Mouse (Mus musculus) megakaryocyte progenitor cell, adult 5-6 weeks (primary cell): ENCODE results near the gene Tmod3. TPM values are rescaled to one million over a fixed set of nuclear protein-coding genes. Genes with fewer than 3 reads are reported as not detected.

ENCODE experiments used
- ATAC-seq: replicated peaks from 2 replicates; pipeline ENCODE4 v1.8.0; 2016; ENCODE audit warnings: mild to moderate bottlenecking, moderate TSS enrichment, inconsistent platforms; ENCODE audit not compliant: poor library complexity
- total RNA-seq, 2 experiments: library from RNA; stranded (forward) in 1 of 2; stranded (reverse) in 1 of 2; fragments of 157-497, 149-512 nt in 1 of 2; fragments of 200-1000 nt in 1 of 2; gene quantifications; 2 replicates each; pipeline versions ENCODE4 v1.2.3 to v1.2.4; 2015 to 2017

Tmod3 gene
- total RNA-seq (2015) (55.9 and 61.1 TPM in 2 replicates), total RNA-seq (2017) (58.7 and 61.6 TPM in 2 replicates)

DNA sequence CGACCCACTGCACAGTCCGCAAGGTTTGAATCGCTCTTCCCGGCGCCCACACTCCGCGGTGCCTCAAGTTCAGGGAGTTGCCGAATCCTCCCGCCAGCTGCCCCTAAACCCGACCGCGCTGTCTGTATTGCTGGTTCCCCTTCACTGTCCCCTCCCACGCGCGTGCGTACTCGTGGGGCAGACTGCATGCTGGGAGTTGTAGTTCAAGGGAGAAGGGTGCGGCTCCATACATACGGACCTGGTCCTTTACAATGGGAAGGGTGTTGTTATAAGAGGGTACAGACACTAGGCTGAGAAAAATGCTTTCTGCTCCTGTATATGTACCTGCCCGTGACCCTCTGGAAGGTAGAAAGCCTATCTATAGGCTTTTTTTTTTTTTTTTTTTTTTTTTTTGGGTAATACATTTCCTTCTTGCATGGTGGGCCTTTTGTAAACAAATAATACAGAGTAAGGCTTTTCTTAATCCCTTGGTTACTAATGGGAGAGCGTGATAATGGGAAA, at the start of gene Tmod3:
Gene Tmod3 (minus strand): TSS at position 146 of the 501 bp plus-strand sequence.
- peak; percentile 83 for ATAC-seq

DNA sequence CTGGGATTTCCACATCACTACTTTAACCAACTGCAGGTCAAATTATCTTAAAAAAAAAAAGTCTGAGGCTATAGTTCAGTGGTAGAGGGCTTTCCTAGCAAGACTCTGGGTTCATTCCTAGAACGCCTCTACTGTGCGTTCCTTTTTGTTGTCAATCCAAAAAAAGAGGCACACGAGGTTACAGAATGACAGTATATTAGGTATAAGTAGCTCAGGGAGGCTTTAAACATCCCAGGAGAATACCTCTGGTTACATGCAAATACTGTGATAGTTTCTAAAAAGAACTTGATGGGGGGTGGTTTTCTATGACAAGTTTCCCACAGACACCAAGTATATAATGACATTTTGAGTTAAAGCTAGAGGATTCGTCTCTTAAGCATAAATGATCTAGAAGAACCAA, 48.0 kb upstream of the Tmod3 start:
- no peak for ATAC-seq

- ATAC-seq, result no peak
These were observed 42.1 kb upstream of the Tmod3 start for GRCm38 (mm10) chr9:75601510-75601909.

DNA sequence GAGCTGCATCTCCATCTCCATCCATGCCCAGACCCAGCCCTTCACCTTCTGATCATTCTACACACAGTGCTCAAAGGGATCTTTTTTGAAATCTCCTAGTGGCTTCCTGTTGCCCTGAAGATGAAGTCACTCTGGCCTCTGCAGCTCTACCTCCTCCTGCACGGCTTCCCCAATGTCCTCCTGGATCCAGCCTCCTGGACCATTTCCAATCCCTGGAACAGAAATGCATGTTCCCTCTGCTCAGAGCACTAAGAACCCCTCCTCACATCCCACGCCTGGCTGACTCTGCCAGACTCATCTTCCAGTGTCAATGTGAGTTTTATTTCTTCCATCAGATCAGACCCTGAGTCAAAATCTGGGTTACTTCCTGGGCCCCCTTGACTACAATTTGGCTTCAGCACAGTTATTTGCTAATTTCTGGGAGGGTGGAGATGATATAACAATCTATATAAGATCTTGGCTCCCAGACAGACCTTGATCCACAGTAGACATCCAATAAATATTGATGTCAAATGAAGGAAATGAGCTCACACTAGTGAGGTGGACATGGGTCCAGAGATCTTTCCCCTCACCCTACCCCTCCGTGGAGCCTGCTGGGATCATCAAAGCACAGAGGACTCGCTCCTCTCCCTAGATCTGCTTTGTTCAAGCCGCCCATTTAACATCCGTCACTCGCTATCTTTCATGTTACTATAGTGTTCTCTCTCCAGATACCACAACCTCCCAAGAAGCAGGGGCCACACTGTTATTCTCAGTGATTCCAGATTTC, 40.9 kb upstream of the Tmod3 start:
- no peak for ATAC-seq

DNA sequence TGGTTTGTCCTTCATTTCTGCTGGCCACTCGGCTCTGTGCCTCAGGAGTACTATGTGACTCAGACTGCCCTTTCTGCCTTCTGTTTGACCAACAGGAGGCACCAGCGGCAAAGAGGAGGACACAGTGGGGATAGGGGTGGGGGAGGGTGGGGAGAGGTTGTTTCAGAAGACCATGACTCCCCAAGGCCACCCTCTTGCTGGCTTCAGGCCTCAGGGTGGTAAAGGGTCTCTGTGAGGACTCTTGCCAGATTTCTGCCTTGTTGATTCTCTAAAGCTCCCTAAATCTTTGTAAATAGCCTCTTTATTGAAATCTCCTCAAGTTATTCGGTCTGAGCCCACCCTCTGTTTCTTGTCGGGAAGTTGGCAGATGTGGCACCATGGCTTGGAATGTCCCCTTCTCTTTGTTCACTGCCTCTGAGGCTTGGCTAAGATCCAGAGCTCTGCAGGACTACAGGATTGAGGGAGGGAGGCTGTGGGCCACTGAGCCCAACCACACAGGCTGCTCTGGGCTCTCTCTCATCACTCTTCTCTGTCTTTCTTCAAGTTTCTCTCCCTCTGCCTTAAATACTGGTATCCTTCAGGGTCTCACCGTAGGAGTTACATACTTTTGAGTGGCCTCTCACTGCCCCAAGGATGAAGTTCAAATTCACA, 39.9 kb upstream of the Tmod3 start:
- no peak for ATAC-seq

GRCm38 (mm10) chr9:75597596-75597995, 38.1 kb upstream of the Tmod3 start:
- no peak for ATAC-seq

GRCm38 (mm10) chr9:75597036-75597435, 37.6 kb upstream of the Tmod3 start:
- ATAC-seq, result no peak

DNA sequence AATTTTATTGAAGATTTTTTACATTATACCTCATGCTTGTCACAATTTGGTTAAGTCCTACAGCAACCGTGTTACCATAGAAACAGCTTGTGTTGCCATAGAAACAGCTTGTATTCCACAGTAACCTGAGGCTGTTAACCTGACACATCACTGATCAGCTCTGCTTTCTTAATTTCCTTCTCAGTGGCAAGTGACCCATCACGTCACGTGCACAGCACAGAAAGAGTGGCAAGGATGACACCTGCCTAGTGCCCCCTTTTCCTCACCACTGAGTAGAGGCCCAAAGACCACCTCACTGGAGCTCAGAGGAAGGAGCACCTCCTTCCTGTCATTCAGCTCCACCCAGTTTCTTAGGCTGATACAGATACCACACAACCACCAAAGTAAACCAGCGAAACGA, 34.0 kb upstream of the Tmod3 start:
- no peak for ATAC-seq

DNA sequence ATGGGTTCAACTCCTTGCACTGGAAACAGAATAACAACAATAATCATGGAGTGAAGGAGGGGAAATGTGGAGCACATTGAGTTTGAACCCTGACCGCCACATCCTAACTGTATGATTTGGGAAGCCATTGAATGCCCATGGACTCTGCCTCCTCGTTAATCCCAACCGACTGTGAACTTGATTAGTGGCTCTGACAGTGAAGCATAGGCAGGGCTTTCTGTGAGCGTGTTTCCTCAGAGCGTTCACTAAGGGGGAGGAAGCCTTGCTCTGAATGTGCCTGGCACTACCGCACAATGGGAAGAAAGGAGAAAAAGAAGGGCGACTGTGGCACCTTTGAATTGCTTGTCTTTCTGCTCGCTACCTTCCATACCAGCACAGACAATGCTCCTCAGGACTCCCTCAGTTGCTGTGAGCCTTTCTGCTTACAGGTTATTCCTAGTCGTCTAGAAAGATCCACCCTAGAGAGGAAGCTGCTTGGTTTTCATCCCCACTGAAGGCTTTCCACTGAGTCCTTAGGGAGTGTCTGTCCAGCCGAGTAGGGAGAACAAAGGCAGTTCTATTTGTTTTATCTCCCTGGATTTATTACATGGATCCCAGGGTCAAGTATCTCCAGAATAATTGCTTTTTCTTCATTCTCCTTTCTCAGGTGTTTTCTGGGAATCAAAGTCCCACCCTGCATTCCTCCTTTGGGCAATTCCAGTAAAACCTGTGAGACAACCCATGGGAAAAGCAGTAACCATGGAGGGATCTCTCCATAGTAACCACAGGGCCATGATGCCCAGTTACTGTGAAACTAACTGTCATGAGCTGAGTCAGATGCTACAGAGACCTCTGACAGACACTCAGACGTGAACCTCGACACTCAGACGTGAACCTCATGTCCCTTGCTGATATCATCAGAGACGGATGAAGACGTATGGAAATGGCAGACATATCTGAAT, 30.7 kb upstream of the Tmod3 start:
- ATAC-seq, result no peak

- peak; percentile 83 for ATAC-seq
These were observed 22.4 kb upstream of the Tmod3 start for GRCm38 (mm10) chr9:75581694-75582350.

DNA sequence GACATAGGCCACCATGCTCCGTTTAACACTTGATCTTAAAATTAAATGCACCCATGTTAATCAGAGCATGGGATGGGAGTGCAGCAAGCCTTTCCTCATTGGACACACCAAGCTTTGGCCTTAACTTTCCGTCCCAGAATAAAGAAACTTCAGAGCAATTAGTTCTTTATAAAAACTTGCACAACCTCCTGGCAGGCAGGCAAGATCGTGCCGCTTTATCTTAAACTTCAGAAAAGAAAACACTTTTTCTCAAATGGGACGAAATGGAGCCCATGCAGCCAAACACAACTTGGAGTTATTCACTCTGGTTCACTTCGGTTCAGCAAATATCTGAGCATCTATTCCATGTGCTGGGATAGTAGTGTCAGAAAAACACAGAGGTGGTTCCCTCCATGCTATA, 19.9 kb upstream of the Tmod3 start:
- no peak for ATAC-seq

DNA sequence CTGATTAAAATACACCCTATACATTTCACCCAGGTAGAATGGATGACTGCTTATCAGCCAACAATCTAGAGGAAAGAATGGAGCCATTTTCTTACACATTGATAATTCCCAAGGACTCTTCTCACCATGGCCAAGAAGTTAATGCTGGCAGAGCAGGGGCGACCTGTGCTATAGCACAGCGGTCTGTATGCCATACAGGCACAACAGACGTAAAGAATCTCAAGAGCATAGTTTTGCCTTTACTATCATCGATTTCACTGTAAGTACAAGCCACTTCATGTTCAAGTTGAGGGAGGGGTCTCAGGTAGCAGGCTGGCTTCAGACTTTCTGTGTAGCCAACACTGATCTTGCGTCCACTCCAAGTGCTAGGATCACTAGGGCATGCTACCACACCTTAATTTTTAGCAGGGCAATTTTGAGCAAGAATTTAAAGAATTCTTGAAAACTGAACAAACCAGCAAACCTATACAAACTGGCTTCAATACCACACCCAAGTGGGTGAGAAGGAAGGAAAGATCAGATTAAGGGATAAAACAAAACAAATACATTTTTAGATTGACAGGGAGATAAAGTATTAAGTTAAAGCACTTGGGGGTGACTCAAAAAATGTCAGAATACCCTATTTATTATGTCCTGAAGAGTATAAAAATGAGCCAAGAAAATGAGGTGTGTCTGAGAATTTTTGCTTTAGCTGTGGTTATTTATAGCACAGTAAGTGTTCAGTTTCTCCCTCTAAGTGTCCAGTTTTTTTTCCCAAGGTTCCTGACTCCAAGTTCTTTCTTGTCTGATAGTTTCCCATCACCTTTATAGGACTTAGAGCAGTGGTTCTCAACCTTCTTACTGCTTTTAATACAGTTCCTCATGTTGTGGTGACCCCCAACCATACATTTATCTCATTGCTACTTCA, 11.8 kb upstream of the Tmod3 start:
- no peak for ATAC-seq

DNA sequence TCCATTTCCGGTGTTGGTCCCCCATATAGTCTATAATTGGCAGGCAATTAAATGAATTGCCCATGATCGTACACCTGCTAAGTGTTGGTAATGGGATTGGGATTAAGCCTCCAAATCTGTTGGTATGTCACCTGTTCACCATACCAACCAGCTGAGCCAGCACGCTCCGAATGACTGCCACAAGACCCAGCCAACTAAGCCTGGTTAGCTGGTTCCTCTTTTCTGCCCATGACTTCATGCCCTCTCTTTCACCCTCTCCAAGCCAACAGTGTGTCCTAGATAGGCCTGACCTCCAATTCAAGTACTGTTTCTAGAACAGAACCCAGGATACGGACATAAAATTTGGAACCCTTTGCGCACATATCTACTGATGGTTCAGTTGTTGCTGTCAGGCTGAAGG, 8.9 kb upstream of the Tmod3 start:
- ATAC-seq, result peak; percentile 72

GRCm38 (mm10) chr9:75564892-75565291, 5.4 kb upstream of the Tmod3 start:
- ATAC-seq, result no peak

GRCm38 (mm10) chr9:75563622-75564021, 4.2 kb upstream of the Tmod3 start:
- ATAC-seq, result peak; percentile 45

DNA sequence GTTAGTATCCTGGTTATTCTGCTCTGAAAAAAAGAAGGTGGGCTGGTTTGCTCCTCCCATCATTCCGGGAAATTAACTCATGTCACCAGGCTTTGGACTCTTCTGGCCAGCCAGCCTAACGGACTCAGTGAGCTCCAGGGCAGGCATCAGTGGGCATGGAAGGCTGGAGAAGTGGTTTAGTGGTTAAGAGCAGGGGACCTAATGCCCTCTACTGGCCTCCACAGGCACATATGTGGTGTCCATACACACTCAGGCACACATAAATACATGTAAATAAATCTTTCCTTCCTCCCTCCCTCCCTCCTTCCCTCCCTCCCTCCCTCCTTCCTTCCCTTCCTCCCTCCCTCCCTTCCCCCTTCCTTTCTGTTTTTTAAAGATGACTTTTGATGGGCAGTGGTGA, 3.7 kb upstream of the Tmod3 start:
- ATAC-seq, result peak; percentile 21; the same call in 1 of the 2 replicates

DNA sequence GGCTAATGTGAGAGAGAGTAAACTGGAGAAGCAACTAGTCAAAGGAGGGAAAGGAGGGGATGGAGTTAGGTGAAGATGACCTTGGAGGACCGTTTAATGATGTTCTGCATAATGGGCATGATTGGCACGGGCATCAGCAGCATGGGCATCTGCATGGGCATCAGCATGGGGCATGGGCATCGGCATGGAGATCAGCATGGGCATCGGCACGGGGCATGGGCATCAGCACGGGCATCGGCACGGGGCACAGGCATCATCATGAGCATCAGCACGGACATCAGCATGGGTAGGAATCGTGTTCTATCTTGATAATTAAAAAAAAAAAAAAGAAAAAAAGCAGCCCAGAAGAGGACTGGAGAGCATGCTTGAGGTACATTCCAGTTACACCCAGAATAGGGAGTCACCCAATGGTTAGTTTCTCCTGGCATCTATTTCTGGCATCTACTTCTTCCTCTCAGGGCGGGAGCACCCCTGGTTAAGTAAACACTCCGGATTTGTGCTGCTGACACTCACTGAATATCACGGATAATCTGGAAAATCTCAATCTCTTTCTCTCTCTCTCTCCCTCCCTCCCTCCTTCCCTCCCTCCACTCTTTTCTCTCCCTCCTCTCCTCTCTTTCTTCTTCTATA, 1.7 kb upstream of the Tmod3 start:
- ATAC-seq, result no peak

GRCm38 (mm10) chr9:75560353-75560752, 896 bp upstream of the Tmod3 start:
- no peak for ATAC-seq
